Mouse (Mus musculus): ENCODE measurements around the gene Gm4707. TPM values are rescaled to one million over a fixed set of nuclear protein-coding genes. Genes with fewer than 3 reads are reported as not detected.

Gm4707 gene
- 2.2 and 2.5 TPM in 2 replicates for polyA plus RNA-seq (2014; fragmentation: Nextera tagmentation; extraction: Ambion mirVana)

- 100% methylated on average over 2 of the region's 2 CpGs for WGBS
- Histone ChIP-seq H3K36me3 (ENCODE audit: control insufficient read depth, insufficient read depth, low read length) (0 out of 2 replicates have a peak, but pooled peaks cover 9% of the 10 kb centered on the region), H3K27me3 (ENCODE audit: control insufficient read depth, insufficient read depth, low read length) (no peaks in the 10 kb centered on the region), H3K9ac (replicated peaks; ENCODE audit: low read depth, low read length) (no peak within 1 kb of the TSS), H3K27ac (ENCODE audit: low read depth, low read length) (no peak within 1 kb of the TSS), H3K9me3 (ENCODE audit: control insufficient read depth, low read length) (no peaks in the 10 kb centered on the region), H3K4me2 (ENCODE audit: low read depth, low read length) (no peak within 1 kb of the TSS), H3K4me1 (ENCODE audit: control insufficient read depth, insufficient read depth, low read length) (no peaks in the 10 kb centered on the region), H3K4me3 (ENCODE audit: low read depth, low read length) (no peak within 1 kb of the TSS)
- no peak for ATAC-seq (ENCODE audit: low read depth)
Measured at GRCm38 (mm10) chr17:71459818-71460217, at the start of gene Gm4707. TSS of gene Gm4707 (minus strand) at chr17:71459918.

GRCm38 (mm10) chr17:71506832-71507231 lies 47.1 kb upstream of the Gm4707 start:
- Histone ChIP-seq H3K4me3 (ENCODE audit: low read depth, low read length) (no peak overlapping the region), H3K27ac (ENCODE audit: low read depth, low read length) (no peak overlapping the region), H3K36me3 (ENCODE audit: control insufficient read depth, insufficient read depth, low read length) (no peaks in the 10 kb centered on the region), H3K4me2 (ENCODE audit: low read depth, low read length) (no peak overlapping the region), H3K27me3 (ENCODE audit: control insufficient read depth, insufficient read depth, low read length) (no peaks in the 10 kb centered on the region), H3K9ac (replicated peaks; ENCODE audit: low read depth, low read length) (no peak overlapping the region), H3K4me1 (ENCODE audit: control insufficient read depth, insufficient read depth, low read length) (no peaks in the 10 kb centered on the region), H3K9me3 (ENCODE audit: control insufficient read depth, low read length) (no peaks in the 10 kb centered on the region)
- WGBS = 92% methylated on average over 8 of the region's 8 CpGs
- ATAC-seq (ENCODE audit: low read depth) = no peak

DNA sequence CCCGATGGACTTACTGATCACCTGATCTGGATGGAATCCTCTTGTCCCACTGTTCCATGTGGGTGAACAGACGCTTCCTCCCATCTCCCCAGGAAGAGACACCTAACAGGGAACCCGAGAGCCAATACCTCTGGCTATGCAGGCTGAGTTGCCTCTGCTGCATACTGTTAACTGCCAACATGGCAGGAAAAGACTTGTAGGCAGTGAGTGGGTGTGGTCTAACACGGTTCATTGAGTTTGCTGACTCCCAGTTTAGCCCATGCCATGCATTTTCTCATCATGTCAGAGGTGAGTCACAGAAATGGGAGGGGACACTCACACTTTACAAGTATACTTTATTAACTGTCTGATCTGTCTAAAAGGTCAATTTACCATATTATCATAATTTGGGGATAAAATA lies 36.1 kb upstream of the Gm4707 start:
- ATAC-seq (ENCODE audit: low read depth) = no peak
- no peak overlapping the region for H3K9ac ChIP-seq (replicated peaks; ENCODE audit: low read depth, low read length)
- no peaks in the 10 kb centered on the region for H3K9me3 ChIP-seq (ENCODE audit: control insufficient read depth, low read length)
- no peaks in the 10 kb centered on the region for H3K4me1 ChIP-seq (ENCODE audit: control insufficient read depth, insufficient read depth, low read length)
- no peaks in the 10 kb centered on the region for H3K27me3 ChIP-seq (ENCODE audit: control insufficient read depth, insufficient read depth, low read length)
- H3K4me3 ChIP-seq (ENCODE audit: low read depth, low read length) = no peak overlapping the region
- H3K4me2 ChIP-seq (ENCODE audit: low read depth, low read length) = no peak overlapping the region
- H3K36me3 ChIP-seq (ENCODE audit: control insufficient read depth, insufficient read depth, low read length) = no peaks in the 10 kb centered on the region
- WGBS = 94% methylated on average over 4 of the region's 4 CpGs
- no peak overlapping the region for H3K27ac ChIP-seq (ENCODE audit: low read depth, low read length)

DNA sequence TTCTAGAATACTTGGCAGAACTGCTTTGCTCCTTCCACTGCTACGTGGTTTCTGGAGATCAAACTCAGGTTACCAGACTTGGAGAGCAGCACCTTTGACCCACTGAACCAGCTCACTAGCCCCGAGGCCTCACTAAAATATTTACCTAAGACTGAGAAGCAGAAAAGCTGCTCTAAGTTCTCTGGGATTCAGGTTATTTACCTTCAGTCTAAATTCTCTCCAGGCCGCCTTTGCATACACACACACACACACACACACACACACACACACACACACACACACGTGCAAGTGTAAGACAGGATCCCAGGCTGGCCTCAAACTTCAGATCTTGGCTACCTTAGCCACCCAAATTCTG lies 31.6 kb upstream of the Gm4707 start:
- Histone ChIP-seq H3K27ac (ENCODE audit: low read depth, low read length) (no peak overlapping the region), H3K4me3 (ENCODE audit: low read depth, low read length) (no peak overlapping the region), H3K9ac (replicated peaks; ENCODE audit: low read depth, low read length) (no peak overlapping the region), H3K9me3 (ENCODE audit: control insufficient read depth, low read length) (no peaks in the 10 kb centered on the region), H3K4me1 (ENCODE audit: control insufficient read depth, insufficient read depth, low read length) (no peaks in the 10 kb centered on the region), H3K4me2 (ENCODE audit: low read depth, low read length) (no peak overlapping the region), H3K27me3 (ENCODE audit: control insufficient read depth, insufficient read depth, low read length) (no peaks in the 10 kb centered on the region), H3K36me3 (ENCODE audit: control insufficient read depth, insufficient read depth, low read length) (no peaks in the 10 kb centered on the region)
- 81% methylated on average over 4 of the region's 4 CpGs for WGBS
- no peak for ATAC-seq (ENCODE audit: low read depth)

DNA sequence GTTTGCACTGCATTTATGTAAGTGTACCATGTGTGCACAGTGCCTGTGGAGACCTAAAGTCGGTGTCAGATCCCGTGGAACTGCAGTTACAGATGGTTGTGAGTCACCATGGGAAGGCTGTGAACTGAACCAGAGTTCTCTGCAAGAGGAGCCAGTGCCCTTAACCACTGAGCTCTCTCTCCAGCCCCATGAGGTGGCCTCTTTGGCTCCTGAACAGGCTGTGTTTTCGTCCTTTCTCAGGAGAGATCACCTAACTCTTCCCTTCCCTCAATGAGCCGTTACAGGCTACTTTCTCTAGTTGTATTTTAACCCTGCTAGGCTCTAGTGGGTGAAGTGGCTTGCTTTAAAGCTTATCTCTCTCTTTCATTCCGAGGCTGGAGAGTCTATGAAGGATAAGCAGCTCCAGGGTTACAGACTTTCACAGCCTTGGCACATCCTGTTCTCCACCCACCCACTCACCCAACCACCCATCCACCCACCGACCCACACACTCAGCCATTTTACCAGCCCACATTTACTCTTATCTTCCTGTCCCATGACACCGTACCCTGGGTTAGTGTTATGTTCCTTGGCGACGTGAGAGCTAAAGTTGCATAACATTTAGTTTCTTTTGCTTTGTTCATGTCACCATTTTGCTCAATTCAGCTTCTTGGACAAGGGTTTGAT lies 31.1 kb upstream of the Gm4707 start:
- no peak for ATAC-seq (ENCODE audit: low read depth)

DNA sequence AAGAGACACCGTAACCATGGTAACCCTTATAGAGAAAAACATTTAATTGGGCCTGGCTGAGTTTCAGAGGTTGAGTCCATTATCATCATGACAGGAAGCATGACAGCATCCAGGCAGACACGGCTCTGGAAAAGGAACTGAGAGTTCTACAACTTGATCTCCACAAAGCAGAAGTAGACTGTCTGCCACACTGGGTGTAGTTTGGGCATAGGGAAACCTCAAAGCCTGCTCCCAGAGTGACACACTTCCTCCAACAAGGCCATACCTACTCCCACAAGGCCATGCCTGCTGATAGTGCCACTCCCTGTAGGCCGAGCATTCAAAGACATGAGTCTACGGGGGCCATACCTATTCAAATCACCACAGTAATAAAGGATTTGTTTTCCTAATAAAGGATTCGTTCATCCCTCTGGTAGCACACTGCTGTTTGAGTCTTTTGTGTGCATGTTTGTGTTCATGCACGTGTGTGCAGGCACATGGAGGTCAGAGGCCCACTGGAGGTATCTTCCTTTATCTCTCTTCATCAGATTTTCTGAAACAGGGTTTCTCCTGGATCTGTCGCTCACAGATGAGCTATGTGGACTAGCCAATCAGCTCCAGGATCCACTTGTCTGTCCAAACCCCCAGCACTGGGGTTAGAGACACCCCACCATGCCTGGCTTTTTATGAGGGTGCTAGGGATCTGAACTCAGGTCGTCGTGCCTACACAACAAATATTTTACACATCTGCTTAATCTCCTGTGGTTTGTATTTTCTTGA lies 30.2 kb upstream of the Gm4707 start:
- no peak overlapping the region for H3K27ac ChIP-seq (ENCODE audit: low read depth, low read length)
- WGBS = 85% methylated on average over 9 of the region's 9 CpGs
- no peak for ATAC-seq (ENCODE audit: low read depth)

More for the DNA sequence above, 31.1 kb upstream of the Gm4707 start:
- no peaks in the 10 kb centered on the region for H3K9me3 ChIP-seq (ENCODE audit: control insufficient read depth, low read length)
- no peak overlapping the region for H3K9ac ChIP-seq (replicated peaks; ENCODE audit: low read depth, low read length)
- H3K4me1 ChIP-seq (ENCODE audit: control insufficient read depth, insufficient read depth, low read length) = no peaks in the 10 kb centered on the region
- H3K36me3 ChIP-seq (ENCODE audit: control insufficient read depth, insufficient read depth, low read length) = no peaks in the 10 kb centered on the region
- WGBS = 88% methylated on average over 9 of the region's 9 CpGs
- no peak overlapping the region for H3K4me2 ChIP-seq (ENCODE audit: low read depth, low read length)
- no peak overlapping the region for H3K4me3 ChIP-seq (ENCODE audit: low read depth, low read length)
- H3K27me3 ChIP-seq (ENCODE audit: control insufficient read depth, insufficient read depth, low read length) = no peaks in the 10 kb centered on the region
- H3K27ac ChIP-seq (ENCODE audit: low read depth, low read length) = no peak overlapping the region

DNA sequence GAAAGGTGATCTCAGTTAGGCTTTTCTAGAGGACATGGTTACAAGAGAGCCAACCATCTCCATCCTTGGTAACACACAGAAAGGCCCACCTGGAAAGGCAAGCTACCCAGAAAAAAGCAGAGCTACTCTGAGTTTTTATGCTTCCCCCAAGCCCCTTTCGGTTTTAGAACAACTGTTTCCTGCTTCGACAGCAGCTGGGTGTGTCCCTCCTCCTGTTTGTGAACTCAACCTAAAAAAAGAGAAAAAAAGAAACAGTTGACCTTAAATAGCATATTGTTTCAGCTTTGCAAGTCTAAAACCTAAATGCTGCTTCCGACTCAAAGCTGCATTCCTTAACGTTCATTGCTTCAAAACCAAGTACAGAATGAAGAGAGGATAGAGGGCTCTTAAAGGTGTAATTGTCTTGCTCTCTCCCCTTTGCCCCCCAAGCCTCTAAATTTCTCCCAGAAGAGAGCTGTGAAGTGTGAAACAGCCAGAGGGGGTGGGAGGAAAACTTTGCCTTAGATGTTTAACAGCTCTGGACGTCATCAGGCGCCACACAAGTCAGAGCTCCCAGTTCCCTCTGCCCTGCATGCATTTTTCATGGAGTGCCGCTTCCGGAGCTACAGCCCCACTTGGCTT lies 26.6 kb upstream of the Gm4707 start:
- H3K4me3 ChIP-seq (ENCODE audit: low read depth, low read length) = no peak overlapping the region
- 25% methylated on average over 8 of the region's 8 CpGs for WGBS
- H3K4me1 ChIP-seq (ENCODE audit: control insufficient read depth, insufficient read depth, low read length) = no peaks in the 10 kb centered on the region
- no peaks in the 10 kb centered on the region for H3K36me3 ChIP-seq (ENCODE audit: control insufficient read depth, insufficient read depth, low read length)
- no peak overlapping the region for H3K9ac ChIP-seq (replicated peaks; ENCODE audit: low read depth, low read length)
- H3K27me3 ChIP-seq (ENCODE audit: control insufficient read depth, insufficient read depth, low read length) = no peaks in the 10 kb centered on the region
- H3K4me2 ChIP-seq (ENCODE audit: low read depth, low read length) = no peak overlapping the region
- ATAC-seq (ENCODE audit: low read depth) = no peak
- no peak overlapping the region for H3K27ac ChIP-seq (ENCODE audit: low read depth, low read length)
- H3K9me3 ChIP-seq (ENCODE audit: control insufficient read depth, low read length) = no peaks in the 10 kb centered on the region

More for the DNA sequence above, 30.2 kb upstream of the Gm4707 start:
- H3K4me1 ChIP-seq (ENCODE audit: control insufficient read depth, insufficient read depth, low read length) = no peaks in the 10 kb centered on the region
- no peaks in the 10 kb centered on the region for H3K9me3 ChIP-seq (ENCODE audit: control insufficient read depth, low read length)
- H3K4me3 ChIP-seq (ENCODE audit: low read depth, low read length) = no peak overlapping the region
- H3K9ac ChIP-seq (replicated peaks; ENCODE audit: low read depth, low read length) = no peak overlapping the region
- no peaks in the 10 kb centered on the region for H3K36me3 ChIP-seq (ENCODE audit: control insufficient read depth, insufficient read depth, low read length)
- no peaks in the 10 kb centered on the region for H3K27me3 ChIP-seq (ENCODE audit: control insufficient read depth, insufficient read depth, low read length)
- no peak overlapping the region for H3K4me2 ChIP-seq (ENCODE audit: low read depth, low read length)

DNA sequence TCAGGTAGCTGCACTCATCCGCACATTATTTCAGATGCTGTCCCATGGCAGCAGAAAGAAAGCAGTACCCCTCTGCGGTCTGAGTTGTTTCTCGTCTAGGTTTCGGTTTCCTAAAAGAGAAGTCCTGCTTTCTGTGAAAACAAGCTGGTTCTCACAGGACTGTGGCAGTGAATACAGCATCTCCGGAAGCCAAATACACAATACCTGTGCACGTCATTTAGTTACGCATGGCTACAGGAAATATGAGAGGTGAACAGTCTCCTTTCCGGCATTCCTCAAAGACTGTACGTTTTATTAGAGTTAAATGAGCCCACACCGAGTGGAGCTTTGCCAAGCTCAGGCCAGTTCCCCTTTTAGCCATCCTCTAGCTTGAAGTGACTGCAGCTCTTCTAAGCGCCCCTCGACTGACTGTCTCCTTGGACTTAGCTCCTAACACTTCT lies 26.1 kb upstream of the Gm4707 start:
- no peak for ATAC-seq (ENCODE audit: low read depth)
- Histone ChIP-seq H3K4me2 (ENCODE audit: low read depth, low read length) (no peak overlapping the region), H3K9me3 (ENCODE audit: control insufficient read depth, low read length) (no peaks in the 10 kb centered on the region), H3K9ac (replicated peaks; ENCODE audit: low read depth, low read length) (no peak overlapping the region), H3K4me3 (ENCODE audit: low read depth, low read length) (no peak overlapping the region), H3K4me1 (ENCODE audit: control insufficient read depth, insufficient read depth, low read length) (no peaks in the 10 kb centered on the region), H3K36me3 (ENCODE audit: control insufficient read depth, insufficient read depth, low read length) (no peaks in the 10 kb centered on the region), H3K27ac (ENCODE audit: low read depth, low read length) (no peak overlapping the region), H3K27me3 (ENCODE audit: control insufficient read depth, insufficient read depth, low read length) (no peaks in the 10 kb centered on the region)
- 59% methylated on average over 12 of the region's 12 CpGs for WGBS

DNA sequence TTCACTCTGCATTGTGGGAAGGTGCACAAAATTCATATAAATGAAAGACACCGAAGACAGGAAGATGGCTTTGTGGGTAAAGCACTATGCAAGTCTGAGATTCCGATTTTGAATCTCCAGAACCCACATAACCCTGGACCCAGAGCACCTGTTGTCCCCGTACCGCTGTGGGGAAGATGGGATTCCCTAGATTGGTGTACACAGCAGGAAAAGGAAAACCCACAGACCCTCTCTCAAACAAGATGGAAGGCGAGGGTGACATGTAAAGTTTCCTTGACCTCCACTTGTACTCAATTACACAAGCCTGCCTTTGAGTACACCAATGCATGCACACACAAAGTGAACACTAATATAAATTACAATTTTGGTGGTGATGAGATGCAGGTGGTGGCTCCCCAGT lies 25.0 kb upstream of the Gm4707 start:
- H3K4me3 ChIP-seq (ENCODE audit: low read depth, low read length) = no peak overlapping the region
- no peak for ATAC-seq (ENCODE audit: low read depth)
- H3K9ac ChIP-seq (replicated peaks; ENCODE audit: low read depth, low read length) = no peak overlapping the region
- no peaks in the 10 kb centered on the region for H3K36me3 ChIP-seq (ENCODE audit: control insufficient read depth, insufficient read depth, low read length)
- H3K4me1 ChIP-seq (ENCODE audit: control insufficient read depth, insufficient read depth, low read length) = no peaks in the 10 kb centered on the region
- H3K4me2 ChIP-seq (ENCODE audit: low read depth, low read length) = no peak overlapping the region
- 94% methylated on average over 5 of the region's 5 CpGs for WGBS
- no peak overlapping the region for H3K27ac ChIP-seq (ENCODE audit: low read depth, low read length)
- H3K27me3 ChIP-seq (ENCODE audit: control insufficient read depth, insufficient read depth, low read length) = no peaks in the 10 kb centered on the region
- H3K9me3 ChIP-seq (ENCODE audit: control insufficient read depth, low read length) = no peaks in the 10 kb centered on the region
